Mouse (Mus musculus) left cerebral cortex, adult 2 months (tissue): ENCODE measurements around the gene Clec2g. TPM values are rescaled to one million over a fixed set of nuclear protein-coding genes. Genes with fewer than 3 reads are reported as not detected.
"Not testable (repeated sequence)": the region's sequence is repeated elsewhere in the genome, so short reads cannot be mapped to it uniquely, and the experiment has no call there.

ENCODE experiments used
- DNase-seq, 2 experiments: peaks; one replicate each; pipeline ENCODE4 v3.0.0; 2021 to 2022; ENCODE audit warnings: low spot score in 2 of 2, mixed read lengths in 1 of 2; ENCODE audit errors: extremely low spot score in 1 of 2
- H3K27ac ChIP-seq: fragments of 200-600 bp; 2 replicates; pipeline ENCODE4 v1.8.1; 2022
- H3K4me3 ChIP-seq: fragments of 200-600 bp; 2 replicates; pipeline ENCODE4 v1.8.1; 2022
- CTCF ChIP-seq: fragments of 200-600 bp; IDR thresholded peaks from 2 replicates; pipeline ENCODE4 v1.8.1; 2022; ENCODE audit warnings: antibody characterized with exemption, mild to moderate bottlenecking, moderate library complexity
- intact Hi-C: fragments of 180-260 bp; cut with DNase I; formaldehyde crosslinking; loops from one replicate; pipeline ENCODE4 v1.15.1; 2025
- total RNA-seq, 2 experiments: library from RNA; stranded (reverse); gene quantifications; 2 replicates each; pipeline ENCODE4 v1.2.3; 2021

Clec2g gene
- total RNA-seq, 2 experiments from 2014 or later: 0.52 TPM; not detected in 1

DNA sequence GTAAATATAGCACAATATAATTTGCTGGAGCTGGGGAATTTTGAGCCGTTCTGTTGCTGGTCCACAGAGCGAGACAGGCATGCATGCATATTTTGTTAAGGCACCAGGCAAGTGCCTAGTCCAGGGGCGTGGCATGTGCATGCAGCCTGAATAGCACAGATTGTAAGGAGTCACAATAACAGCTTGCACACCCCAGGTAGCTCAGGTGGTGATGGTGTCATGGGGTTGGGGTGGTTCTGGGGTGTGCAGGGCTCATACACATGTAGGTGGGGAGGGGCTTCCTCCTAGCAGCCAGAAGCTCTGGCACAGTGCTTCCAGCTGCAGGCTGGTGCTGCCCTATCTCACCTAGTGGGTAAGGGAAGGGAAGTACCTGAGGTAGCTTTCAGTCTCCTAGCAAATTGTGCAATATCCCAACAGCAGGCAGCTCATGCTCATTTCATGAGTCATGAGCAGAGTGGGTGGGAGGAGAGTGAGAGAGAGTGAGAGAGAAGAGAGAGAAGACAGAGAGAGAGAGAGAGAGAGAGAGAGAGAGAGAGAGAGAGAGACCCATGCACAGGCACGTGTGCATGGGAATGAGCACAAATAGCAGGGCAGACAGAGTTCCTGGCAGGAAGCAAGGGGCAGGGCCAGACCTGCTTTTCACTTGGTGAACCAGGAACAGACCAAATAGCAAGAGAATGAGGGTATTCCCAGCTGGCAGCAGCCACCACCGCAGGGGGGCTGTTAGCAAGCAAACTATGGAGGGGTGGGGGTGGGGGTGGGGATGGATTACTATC lies 7.7 kb downstream of the Clec2g start:
- intact Hi-C loops: no loop called here
- H3K27ac ChIP-seq: no peak overlapping the region
- TF ChIP-seq CTCF: no peak
- DNase-seq: no peak
- no peak overlapping the region for H3K4me3 ChIP-seq

DNA sequence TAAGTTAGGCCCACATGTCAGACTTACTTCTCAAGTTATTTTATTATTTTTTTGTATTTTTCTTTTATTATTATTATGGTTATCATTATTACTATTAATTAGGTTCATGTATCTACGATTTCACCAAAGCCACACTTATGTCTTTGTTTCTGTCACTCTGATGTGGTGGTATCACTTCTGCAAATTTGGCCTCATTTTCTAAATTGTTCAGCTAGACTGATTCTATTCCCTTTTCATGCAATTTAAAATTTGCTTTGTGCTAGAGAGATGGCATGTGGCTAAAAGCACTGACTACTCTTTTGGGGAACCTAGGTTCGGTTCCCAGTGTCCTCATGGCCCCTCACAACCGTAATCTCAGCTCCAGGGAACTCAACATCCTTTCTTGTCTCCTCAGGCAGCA lies 11.4 kb downstream of the Clec2g start:
- intact Hi-C loops: loop anchor here (1.0 kb wide), 1 partner anchor 103 kb away; no protein-coding TSS in a partner anchor
- no peak overlapping the region for H3K27ac ChIP-seq
- DNase-seq: no peak
- TF ChIP-seq CTCF: no peak
- H3K4me3 ChIP-seq: no peak overlapping the region

GRCm38 (mm10) chr6:128961110-128961509 lies 26.9 kb downstream of the Clec2g start:
- intact Hi-C loops: loop anchor here (5.0 kb wide), 1 partner anchor 109 kb away; no protein-coding TSS in a partner anchor
- Histone ChIP-seq H3K4me3 (no peak overlapping the region), H3K27ac (no peak overlapping the region)
- no peak for TF ChIP-seq CTCF
- DNase-seq: no peak

DNA sequence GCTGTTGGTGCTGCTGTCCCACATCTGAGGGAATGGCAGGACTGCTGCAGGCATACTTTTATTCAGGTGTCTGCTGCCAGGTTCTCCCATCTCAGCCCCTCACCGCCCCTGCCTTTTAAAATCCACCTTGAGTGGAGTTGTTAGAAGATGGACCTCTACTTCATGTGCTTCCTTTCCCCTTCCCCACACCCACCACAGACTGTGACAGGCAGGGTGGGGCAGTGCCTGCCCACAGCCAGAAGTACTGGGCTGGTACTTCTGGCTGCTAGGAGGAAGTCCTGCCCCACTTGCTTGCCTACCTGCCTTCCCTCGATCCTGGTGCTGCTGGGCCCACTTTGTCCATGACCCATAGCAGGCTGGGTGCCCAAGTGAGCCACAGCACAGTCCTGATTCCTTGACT lies 27.9 kb downstream of the Clec2g start:
- intact Hi-C loops: loop anchor here (5.0 kb wide), 1 partner anchor 110 kb away; no protein-coding TSS in a partner anchor
- not testable (repeated sequence) for DNase-seq, H3K4me3 ChIP-seq, H3K27ac ChIP-seq

DNA sequence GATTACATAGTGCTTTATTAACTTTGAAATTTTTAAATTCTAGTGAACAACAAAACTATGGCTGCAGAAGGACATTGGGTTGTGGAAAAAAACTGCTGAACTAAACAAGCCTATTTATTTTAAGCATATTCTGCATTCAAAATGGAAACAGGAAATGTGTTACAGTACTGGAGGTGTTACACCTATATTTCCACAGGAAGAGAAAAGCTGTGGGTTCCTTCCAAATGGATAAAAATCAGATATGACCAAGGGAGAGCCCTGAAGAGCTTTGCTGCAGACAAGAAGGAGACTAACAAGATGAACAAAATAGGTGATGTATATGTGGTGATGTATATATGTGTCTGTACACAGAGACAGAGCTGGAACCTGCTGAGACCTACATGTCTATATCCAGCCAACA lies 30.3 kb downstream of the Clec2g start:
- no peak for TF ChIP-seq CTCF
- no peak overlapping the region for H3K27ac ChIP-seq
- no peak for DNase-seq
- H3K4me3 ChIP-seq: no peak overlapping the region
- intact Hi-C loops: loop anchor here (5.0 kb wide), 1 partner anchor 112 kb away; no protein-coding TSS in a partner anchor

- no peak for TF ChIP-seq CTCF
- H3K4me3 ChIP-seq: no peak overlapping the region
- no peak for DNase-seq
- no peak overlapping the region for H3K27ac ChIP-seq
- intact Hi-C loops: no loop called here
Measured at GRCm38 (mm10) chr6:128968463-128968862, 34.3 kb downstream of the Clec2g start.

DNA sequence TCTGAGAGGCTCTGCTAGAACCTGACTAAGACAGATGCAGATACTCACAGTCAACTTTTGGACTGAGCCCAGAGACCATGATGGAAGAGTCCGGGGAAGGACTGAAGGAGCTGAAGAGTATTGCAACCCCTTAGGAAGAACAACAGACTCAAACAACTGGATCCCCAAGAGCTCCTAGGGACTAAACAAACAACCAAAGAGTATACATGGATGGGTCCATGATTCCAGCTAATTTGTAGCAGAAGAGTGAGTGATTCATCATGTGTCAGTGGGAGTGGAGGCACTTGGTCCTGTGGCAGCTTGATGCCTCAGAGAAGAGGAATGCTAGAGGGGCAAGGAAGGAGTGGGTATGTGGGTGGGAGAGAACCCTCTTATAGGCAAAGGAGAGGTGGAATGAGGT lies 35.6 kb downstream of the Clec2g start:
- Histone ChIP-seq H3K4me3 (no peak overlapping the region), H3K27ac (no peak overlapping the region)
- DNase-seq: no peak
- no peak for TF ChIP-seq CTCF
- intact Hi-C loops: loop anchor here (5.0 kb wide), 1 partner anchor 97 kb away; no protein-coding TSS in a partner anchor

DNA sequence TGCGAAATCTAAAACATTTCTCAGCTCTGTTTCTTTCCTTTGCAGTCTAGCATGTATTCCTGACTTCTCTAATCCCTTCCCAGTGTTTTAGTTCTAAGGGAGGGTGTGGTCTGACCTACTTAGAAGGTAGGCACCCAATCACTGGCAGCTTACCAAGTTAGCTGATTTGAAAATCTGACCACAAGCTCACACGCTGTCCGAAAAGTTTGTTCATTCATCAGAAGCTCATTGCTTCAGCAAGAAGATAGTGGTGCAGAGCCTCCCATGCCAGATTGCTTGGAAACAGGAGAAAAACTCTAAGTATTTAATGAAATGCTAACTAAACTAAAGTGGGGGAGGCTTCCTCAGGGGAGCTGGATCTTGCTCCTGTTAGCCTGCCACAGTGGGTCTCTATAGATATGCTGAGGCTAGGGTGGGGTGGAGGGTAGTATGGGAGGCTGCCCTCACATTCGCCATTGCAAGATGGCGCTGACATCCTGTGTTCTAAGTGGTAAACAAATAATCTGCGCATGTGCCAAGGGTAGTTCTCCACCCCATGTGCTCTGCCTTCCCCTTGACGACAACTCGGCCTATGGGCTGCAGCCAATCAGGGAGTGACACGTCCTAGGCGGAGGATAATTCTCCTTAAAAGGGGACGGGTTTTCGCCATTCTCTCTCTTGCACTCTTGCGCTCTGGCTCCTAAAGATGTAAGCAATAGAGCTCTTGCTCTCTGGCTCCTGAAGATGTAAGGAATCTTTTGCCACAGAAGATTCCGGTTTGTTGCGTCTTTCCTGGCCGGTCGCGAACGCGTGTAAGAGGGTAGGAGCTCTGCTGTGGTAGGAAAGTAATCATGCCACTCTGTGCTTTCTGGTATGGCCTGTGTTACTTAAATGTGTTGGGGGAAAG lies 36.6 kb downstream of the Clec2g start:
- DNase-seq, H3K4me3 ChIP-seq, H3K27ac ChIP-seq: not testable (repeated sequence)
- intact Hi-C loops: loop anchor here (1.0 to 5.0 kb wide), 2 partner anchors 80 to 98 kb away; no protein-coding TSS in a partner anchor

- intact Hi-C loops: loop anchor here (1.0 to 5.0 kb wide), 2 partner anchors 81 to 99 kb away; no protein-coding TSS in a partner anchor
- H3K27ac ChIP-seq: no peak overlapping the region
- no peak for TF ChIP-seq CTCF
- DNase-seq: no peak
- no peak overlapping the region for H3K4me3 ChIP-seq
Measured at GRCm38 (mm10) chr6:128971394-128972039, 37.3 kb downstream of the Clec2g start.

DNA sequence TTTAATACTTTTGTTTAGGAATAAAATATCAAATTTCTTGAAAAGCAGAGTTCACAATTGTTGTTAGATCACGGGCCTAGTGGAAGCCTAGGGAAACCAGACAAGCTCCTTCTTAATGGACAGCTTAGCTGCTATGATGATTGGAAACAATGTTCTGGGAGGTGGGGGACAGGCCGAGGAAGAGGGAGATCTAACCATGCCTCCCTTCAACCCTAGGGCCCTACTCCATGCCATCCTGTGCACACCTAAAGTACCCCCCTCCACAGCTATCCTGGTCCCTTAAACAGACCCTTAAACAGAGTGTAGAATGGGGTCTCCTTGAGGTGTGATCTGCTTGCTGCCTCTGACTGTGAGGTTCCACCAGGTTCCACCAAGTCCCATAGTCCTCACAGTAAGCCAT lies 38.0 kb downstream of the Clec2g start:
- no peak overlapping the region for H3K27ac ChIP-seq
- no peak overlapping the region for H3K4me3 ChIP-seq
- no peak for TF ChIP-seq CTCF
- intact Hi-C loops: loop anchor here (5.0 kb wide), 1 partner anchor 100 kb away; no protein-coding TSS in a partner anchor
- DNase-seq: no peak

DNA sequence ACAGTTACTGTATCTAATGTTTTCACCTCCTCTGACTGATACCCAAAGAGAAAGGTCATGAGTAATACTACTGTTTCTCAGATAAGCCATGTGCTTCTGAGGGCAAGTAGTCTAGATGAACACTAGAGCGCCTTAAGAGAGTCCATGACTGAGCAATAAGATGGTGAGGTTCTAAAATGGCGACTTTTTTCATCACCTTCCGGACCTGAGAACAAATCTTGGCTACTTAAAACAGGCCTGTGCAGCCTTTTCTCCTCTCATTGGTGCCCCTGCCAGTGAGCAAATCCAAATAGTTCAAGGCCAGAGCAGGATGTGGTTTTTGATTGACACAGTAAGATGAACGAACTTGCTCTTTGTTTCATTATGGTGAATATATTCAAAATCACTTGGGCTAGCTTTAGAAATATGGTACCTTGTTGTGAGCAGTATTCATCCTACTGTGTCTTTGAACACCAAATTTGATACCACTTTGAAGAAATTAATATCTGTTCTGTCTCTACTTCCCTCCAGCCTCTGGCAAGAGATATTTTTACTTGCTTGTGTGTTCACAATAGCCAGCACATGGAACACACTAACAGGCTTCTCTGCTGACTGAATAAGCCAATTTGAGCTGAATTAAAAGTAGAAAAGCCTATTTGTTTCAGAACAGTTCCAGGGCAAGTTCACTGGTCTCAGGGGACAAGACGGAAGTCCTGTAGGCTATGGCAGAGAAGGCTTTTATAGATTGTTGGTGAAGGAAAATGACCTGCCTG lies 38.7 kb downstream of the Clec2g start:
- H3K27ac ChIP-seq: no peak overlapping the region
- H3K4me3 ChIP-seq: no peak overlapping the region
- intact Hi-C loops: loop anchor here (5.0 kb wide), 1 partner anchor 101 kb away; no protein-coding TSS in a partner anchor
- DNase-seq: no peak
- no peak for TF ChIP-seq CTCF
